Mouse (Mus musculus) activated CD4-positive, CD25-positive, alpha-beta regulatory T cell, adult 4 months (primary cell): ENCODE results near the gene Nr6a1. TPM values are rescaled to one million over a fixed set of nuclear protein-coding genes. Genes with fewer than 3 reads are reported as not detected.

Experiments
- ATAC-seq: one replicate; pipeline ENCODE4 v1.8.0; 2017
- polyA plus RNA-seq, 2 experiments: library from polyadenylated mRNA; unstranded; fragments of 100-300 nt; shearing (Covaris generic); gene quantifications; one replicate each; pipeline ENCODE4 v1.2.1; 2017

The Nr6a1 gene
- polyA plus RNA-seq, 2 experiments from 2014 or later: 0.37 to 0.40 TPM

DNA sequence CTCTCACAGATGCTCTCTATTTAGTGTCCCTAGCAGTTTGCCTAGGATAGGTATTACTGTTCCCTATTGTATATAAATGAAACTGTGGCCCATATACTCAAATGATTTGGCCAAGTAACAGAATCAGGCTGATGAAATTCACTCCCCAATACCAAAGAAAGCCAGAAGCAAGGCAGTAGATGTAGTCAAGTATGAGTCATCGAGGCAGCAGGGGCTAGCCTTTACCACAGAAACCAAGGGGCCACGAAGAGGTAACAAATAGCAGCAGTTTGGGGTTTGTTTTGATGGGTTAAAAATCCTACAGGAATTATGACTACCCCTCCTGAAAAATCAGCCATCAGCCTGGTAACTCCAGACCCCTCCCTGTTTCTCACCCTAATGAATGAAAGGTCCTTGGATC, 147.5 kb downstream of the Nr6a1 start:
- ATAC-seq: no peak

DNA sequence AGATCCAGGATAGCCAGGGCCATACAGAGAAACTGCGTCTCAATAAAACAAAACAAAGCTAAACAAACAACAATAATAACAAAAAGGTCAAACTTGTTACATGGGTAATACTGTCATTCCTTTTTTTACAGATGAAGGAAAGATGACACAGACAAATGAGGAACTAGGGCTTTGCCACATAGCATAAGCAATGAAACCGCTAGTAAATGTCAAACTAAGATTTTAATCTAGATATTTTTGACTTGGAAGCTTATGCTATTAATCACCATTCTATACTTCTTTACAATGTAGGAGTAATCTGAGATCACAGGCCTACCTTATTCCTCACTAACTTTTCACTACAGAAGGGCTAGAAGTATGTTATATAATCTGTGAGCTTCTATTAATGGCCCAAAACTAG, 150.2 kb downstream of the Nr6a1 start:
- no peak for ATAC-seq

DNA sequence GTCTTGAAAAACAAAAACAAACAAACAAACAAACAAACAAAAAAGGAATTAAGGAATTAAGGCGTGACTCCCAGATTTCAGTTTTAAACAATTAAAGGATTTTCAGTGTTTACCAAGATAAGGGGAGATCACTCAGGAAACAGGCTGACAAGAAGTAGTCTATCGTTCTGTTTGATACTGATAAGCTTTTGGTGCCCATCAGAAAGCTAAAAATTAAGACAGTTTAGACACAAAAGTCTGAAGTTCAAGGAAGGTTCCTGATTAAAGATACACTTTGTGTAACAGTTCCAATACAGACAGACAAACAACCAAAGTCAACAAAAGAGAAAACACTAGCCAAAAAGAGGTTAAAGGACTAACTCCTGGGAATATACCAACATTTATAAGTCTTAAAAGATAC, 152.6 kb downstream of the Nr6a1 start:
- ATAC-seq: no peak

DNA sequence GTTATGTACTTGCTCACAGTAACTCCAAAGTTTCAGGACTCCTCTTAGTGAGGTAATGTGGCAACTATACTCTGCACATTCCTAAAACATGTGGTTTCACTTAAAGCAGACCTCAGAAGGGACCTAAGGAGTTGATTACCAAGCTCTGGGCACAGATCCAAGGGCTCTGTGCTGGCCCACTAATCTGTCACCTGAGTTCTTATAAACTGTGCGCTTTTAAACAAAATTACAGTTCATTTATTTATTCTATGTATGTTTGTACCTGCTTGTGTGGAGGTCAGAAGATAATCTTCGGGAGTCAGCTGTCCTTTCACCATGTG, 156.1 kb downstream of the Nr6a1 start:
- ATAC-seq: no peak

DNA sequence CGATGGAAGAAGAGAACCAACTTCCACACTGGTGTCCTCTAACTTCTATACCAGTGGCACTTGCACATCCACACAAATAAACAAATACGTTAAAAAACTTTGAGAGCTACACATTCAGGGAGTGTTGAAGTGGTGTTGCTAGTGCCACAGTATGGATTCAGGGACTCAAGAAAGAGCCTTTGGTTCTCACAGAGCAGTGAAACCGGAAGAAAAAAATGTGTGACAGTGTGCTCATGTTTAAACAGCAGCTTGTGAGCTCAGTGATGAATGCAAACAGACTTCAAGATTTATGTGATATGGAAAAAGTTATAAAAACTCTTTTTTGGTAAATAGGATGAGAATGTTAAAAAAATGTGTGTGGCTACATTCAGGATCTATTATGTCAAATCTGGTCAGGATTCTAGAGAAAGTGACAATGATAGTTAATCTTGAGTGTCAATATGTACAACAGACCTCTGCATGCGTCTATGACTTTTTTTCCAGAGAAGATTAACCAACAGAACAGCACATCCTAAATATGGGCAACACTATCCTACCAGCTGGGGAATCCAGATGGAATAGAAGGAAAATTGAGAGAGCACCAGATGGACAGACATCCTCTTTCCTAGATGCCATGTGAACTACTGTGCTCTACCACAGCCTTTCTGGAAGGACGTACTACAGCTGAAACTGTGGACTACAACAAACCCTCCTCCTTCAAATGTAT, 156.6 kb downstream of the Nr6a1 start:
- no peak for ATAC-seq

DNA sequence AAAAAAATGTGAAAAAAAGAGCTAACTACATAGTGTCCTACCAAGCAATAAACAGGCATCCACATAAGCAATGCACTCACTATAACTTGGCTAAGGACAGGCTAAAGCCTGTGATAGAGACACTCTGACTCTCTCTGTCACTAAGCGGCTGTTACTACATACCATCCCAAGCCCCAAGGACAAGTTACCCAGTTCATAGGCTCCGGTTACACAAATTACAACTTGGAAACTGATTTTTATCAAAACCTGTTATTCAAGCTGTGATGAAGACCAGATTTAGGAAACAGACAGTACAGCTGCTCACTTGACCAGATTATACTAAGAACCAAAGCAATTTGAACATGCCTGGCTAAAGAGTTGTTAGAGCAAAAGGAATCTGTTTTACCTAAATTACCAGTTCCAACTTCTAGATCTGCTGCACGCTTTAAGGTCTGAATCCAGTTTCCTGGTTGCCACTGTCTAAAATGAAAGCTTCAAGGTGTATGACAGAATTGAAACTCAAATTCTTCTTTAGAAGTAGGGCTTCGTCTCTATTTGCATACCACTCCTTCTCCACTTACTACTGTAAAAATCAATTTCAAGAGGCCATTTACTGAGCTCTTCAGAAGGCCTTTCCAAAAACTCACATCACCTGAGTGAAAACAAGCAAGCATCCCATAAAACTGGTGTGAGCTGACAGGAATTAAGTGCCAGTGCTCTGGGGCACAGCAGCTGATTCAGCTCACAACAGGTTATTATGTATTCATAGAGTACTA, 160.1 kb downstream of the Nr6a1 start:
- ATAC-seq: no peak

DNA sequence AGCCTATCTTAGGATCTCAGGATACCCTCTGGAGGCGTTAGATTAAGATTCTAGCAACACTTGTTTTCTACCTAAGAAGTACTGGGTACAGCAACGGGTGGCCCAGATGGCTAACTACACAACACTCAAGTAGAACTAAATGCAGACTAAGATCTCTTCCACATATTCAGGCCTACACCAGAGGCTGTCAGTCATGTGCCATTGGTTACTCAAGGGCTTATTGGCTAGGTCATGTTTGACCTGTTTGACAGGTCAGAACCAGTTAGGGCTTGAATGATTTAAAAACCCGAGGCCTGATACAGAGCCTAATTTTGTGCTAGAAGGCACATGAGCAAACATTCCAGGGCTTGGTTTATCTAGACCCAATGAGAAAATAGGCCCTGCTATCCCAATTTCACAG, 187.6 kb downstream of the Nr6a1 start:
- ATAC-seq: no peak

DNA sequence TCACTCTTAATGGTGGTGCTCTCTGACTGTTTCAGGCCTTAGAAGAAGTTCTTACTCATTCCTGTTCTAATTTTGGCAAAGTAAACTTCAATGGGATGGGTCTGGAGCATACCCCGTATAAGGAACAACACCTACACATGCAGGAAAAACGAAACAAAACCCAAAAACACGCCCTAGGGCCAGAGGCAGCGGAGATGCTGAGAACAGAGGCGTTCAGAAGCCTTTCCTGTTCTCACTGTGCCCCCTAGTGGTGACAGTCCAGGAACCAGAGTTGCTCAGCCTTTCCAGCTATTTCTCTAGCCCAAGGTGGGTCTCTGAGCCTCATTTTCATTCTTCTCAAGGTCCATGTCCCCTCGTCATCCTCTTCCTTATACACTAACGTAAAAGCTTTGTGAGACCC, 188.1 kb downstream of the Nr6a1 start:
- peak; percentile 59 for ATAC-seq

DNA sequence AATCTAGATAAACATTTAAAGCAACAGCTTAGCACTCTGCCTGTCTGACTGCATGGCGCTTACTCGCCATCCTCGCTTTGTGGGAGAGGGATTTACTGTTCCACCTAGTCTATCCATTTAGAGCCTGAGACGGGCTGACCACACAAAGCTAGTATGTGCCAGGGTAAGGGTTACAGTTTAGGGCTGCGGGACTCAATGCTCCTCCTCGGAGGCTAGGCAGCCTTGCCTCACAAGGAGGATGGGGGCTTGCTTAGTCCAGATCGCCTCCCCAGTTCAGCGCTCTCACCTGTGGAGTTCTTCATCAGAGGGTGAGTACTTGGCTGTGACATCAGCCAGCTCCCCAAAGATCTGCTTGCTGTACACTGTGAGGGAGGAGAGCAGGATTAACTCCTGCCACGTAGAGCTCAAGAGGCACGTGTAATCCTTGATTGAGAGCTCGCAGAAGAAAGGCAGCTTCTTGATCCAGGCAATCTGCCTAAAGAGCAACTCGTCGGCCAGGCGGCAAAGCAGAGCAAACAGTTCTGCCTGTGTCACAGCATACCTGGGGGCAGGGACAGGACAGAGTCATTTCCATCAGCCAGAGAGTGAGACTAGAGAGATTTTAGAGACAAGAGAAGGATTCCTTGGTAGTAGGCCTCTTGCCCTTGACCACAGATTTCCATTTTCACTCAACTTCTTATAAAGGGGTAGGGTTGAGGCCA, 188.7 kb downstream of the Nr6a1 start:
- no peak for ATAC-seq

DNA sequence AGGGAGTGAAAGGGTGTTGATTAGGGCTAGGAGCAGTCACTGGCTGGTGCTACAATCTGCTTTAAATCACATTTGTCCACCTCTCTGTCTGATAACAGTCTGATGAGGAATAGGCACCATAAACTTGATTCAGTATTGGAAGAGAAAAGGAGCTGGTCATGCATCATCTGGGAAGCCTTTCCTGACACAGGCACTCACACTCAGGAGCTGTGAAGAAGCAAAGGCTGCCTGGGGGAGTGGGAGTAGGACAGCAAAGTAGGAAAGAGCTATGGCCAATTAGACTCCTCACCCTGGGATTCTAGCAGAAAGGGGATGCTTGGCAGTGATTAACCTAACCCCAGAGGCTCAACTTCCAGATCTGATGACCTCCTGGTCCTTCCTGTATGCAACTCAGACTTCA, 191.7 kb downstream of the Nr6a1 start:
- no peak for ATAC-seq

DNA sequence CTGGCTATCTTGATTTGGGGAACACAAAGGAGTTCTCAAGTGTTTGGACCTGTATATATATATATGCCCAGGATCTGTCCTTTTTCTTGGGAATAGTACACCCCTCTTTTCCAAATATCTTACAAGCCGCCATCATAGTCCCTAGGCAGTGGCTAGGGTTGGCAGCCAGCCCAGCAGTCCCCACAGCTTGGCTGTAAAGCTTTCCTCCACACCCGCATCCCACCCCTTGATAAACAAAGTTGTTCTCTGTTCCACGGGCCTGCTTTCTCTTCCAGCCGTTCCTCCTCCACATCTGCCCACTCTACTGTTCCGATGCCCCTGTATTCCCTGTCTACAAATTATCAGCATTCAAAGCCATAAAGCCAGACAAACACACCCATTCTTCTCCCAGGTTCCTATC, 192.8 kb downstream of the Nr6a1 start:
- ATAC-seq: no peak

DNA sequence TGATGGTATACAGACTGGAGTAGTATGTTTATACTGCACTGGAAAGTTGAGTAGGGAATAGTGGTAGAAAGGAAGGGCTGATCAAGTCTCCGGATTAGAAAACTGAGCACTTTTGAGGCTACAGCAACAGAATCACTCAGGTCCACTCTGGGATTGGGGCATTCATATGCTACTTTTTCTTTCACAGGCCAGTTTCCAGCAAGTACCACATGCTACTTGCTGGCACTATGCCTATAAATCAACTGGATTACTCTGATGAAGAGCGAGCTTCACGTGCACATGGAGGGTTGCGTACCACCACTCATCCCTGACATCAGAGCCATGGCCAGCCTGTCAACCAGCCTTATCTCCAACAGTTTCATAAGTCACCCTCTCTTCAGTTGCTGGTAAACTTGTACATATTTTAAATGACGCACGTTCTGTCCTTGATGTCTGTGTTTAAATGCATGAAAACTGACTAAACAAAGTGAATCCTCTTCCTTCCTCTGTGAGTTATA, 197.1 kb downstream of the Nr6a1 start:
- no peak for ATAC-seq

DNA sequence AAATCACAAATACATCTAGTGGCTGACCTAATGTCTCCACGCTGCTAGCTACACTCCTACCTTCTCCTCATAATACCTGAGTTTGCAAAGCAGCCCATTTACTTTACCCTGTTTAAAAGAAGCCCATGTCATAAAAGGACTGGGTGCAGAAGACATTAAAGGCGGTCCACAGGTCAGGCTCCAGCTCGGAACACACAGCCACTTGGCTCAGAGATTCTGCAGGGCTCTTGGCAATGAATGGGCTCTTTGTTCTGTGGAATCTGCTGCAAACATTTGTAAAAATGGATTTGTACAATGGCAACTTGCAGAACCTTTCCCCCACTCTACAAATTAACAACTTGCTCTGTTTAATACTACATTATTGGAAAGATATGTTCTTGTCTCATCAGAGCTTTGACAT, 202.1 kb downstream of the Nr6a1 start:
- ATAC-seq: no peak

DNA sequence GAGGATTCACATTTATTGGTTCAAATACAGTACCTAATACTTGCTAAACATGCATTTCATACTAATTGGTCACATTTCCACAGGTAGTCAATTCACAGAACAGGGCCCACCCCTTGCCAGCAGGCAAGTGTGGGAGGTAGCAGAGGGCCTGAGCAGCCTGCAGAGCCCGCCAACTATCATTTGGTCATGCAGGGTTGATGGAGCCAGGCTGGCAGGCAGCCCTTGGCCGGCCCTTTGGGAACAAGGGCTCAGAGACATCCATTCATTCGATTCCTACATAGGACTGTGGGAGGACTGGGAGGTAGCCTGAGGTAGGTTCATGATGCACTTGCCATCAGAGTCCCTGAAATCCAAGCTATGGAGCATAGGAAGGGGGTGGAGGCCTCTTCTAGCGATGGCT, 204.1 kb downstream of the Nr6a1 start:
- no peak for ATAC-seq

DNA sequence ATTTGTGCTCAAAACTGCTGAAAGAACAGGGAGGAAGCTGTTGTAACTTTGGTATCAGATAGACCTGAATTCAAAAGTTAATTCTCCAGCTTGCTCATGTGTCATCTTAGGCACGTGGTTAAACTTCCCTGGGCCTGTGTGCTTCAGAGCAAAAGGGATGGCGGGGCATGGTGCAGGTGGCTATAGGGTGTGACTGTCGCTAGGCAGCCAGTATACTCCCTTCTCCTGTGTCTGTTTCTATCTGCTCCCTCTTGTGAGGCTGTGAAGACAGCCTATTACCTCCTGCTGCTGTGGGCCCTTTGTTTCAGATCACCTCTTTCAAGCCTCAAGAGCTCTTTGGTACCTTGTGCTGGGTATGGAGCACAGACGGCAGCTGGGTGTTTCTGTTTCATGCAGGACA, 205.4 kb downstream of the Nr6a1 start:
- ATAC-seq: no peak

DNA sequence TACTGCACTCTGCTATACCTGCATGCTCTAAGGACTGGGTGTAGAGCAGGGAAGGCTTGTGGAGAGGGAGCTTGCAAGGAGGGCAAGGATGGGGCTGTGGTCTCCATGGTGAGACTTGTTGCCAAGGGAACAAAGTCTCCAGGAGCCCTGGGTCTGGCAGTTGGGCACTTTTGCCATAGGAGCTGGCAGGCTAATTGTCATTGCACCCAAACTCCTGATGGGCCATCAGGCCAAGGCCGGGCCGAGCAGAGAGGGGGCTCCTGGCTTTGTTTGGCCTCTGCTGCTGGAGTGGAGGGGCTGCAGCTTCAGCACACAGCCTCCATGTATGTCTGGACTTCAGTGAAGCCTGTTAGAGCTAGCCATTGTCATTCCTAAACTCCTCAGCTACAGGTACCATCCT, 206.8 kb downstream of the Nr6a1 start:
- no peak for ATAC-seq

DNA sequence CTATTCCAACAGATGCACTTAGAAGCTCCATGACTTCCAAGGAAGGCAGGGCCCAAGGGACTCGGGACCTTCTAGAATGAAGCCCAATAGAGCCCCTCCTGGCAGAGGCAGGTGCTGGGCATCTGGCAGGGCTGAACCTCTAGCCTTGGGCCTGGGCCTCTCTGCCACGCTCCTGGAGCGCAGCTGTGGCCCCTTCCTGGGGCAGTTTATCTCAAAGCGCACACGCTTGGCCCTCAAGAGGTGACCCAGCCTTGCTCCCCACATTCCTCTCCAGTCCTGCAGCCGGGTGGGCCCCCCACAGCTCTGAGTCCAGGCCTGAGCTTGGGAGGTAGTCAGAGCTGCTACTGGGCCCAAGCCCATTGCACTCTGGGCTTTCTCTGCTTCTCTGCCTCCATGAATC, 208.1 kb downstream of the Nr6a1 start:
- ATAC-seq: no peak

DNA sequence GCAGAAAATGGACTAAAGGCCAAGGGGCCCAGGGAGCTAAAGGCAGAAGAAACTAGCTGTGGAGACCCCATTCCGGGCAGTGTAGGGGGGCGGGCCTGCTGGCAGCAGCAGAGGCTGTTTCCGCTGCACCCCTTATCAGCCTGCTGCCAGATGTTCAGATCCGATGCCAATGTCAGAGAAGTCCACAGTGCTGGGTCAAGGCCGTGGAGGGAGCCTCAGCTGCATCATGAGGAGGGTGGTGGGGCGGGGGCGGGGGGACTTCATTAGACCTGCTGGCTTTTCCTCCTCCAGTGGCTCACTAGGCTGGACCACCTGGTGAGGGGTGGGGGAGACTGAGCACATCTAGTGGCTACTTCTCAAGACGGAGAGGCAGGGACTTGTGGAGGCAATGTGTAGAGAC, 208.8 kb downstream of the Nr6a1 start:
- no peak for ATAC-seq

DNA sequence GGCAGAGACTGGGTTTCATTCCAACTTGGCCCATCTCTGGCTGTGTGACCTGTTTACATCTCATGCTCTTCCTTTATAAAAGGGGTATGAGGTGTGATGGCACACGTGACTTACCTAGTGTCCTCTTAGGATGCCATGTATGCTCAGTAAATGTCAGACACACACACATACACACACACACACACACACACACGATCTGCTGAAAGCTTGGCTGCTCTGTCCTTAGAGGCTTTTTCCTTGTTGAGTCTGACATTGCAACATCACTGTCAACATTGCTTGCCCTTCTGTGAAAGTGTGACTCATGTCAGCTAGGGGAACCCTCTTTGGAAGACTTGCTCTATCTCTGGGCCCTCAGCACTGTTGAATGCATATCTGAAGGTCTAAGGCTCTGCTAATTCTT, 210.1 kb downstream of the Nr6a1 start:
- no peak for ATAC-seq

DNA sequence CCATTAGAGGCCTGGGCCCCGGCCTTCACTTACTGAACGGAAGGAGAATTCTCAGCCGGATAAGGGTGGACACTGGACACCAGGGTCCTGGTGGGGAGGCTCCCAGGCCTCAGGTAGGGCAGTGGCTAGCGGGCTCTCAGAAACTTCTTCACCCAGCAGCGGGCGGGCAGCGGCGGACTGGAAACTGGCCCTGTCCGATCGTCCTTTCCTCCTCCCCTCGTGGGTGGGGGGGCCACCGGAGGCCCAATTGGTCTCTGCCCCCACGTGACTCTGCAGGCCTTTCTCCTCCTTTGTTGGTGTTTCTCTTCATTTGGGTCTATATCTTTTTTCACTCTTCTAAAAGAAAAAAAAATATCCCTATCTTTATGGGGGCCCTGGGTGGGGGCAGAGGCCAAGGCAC, 213.2 kb downstream of the Nr6a1 start, which contains the start of gene Nr5a1:
TSS of gene Nr5a1 (minus strand) at position 219 of the 400 bp plus-strand sequence.
- no peak for ATAC-seq

DNA sequence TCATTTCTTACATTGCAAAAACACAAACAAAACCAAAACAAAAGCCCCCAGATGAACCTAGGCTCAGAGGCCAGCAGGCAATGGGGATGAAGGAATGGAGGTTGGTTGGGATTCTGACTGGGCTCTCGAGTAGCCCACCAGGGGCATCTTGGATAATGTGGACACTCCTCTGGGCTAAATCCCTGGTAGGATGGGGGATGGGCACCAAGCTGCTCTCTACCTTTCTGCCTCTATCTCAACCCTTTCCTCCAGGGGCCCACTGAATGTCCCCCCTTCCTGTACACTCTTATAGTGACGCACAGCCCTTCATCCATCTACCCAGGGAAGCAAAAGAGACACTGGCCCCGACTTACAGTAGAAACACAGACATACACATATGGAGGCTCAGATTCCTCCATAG, 213.9 kb downstream of the Nr6a1 start:
- no peak for ATAC-seq

DNA sequence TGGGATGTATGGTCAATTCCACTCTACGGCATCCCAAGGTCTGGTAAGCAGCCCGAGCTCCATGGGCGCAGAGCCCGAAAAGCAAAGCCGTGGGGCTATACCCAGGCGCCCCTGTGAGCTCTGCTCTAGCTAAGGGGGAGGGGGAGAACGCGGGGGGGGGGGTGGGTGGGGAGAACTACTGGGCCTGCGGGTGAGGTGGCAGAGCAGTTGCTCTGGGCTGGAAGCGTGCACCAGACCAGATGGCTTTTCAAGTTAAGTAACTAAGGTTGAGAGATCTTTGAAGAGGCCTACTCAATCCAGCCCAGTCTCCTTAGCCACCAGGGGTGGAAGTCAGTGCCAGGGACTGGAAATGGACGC, 214.7 kb downstream of the Nr6a1 start:
- ATAC-seq: no peak

DNA sequence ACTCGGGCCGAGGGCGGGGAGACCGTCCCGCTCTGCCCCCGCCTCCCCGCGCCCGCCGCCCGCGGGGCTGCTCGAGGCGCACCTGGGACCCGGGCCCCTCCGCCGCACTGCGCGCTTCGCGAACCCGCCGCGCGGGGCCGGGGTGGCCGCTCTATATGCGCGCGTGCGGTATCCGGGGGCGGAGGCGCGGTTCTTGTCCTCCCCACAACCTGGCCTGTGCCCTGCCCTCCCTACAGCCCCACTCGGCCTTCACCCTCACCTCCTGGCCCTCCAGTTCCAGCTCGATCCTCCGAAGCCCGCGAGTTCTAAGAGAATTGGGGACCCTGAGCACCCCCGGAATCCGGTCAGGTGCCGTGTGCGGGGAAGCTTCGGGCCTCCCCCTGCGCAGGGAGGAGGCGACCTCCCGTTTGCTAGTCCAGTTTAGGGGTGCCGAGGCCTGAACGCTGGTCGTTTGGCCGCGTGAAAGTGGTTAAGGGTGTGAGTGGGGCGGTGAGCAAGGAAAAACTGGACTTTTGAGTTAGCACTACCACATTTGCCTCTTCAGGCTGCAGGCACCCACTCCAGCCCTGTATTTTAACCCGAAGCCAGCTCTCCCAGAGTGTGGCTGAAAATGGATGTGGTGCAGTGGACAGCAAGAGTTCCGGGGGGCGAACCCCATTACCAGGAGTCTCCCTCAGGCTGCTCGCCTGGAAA, 215.3 kb downstream of the Nr6a1 start:
- no peak for ATAC-seq
